Comparison of ENCODE assay signal across 20 mouse cellular contexts in the genomic region with DNA sequence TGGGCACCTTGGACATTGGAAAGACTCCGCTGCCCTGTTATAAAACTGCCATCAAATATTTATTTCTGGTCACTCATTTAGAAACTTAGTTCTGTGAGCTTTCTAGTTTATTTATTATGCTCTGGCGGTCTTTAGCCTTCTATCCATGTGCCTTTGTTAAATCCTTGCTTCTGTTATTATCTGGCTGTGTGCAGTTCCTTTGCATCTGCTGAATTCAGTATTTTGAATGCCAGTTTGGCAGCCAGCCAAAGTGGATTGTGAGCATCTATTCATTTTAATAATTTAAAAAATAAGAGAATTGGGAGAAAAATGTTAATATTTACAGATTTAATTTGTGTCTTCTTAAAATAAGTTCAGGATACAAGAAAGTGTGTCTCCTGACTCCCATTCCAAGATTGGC. TPM values are rescaled to one million over a fixed set of nuclear protein-coding genes. Genes with fewer than 3 reads are reported as not detected.
A peak's percentile ranks its signal among the peaks of the same experiment; 100 is the strongest.
DNase-seq lines count a peak whose midpoint lies in the region; ATAC-seq and TF ChIP-seq lines count a peak whose summit lies in the region.
"Had no signal": no experiment of that assay in that cellular context is flagged by ENCODE, and none has a peak within 500 bp of the region (broad histone marks: within the 10 kb centered on the region; RNA-seq: fewer than 3 reads in every experiment).

No protein-coding gene starts in this region.

- peak; percentile 77 for DNase-seq in heart, adult 11 months
- DNase-seq in retina, postnatal 1 day = peak; percentile 4
- no peak for DNase-seq in retina, embryonic 14.5 days (ENCODE audit: low spot score)
- DNase-seq in Muller cell, postnatal 12 days (ENCODE audit: inconsistent ontology term) = peak; percentile 11
- peak; percentile 68 for DNase-seq in brain, embryonic 14.5 days (ENCODE audit: low read depth)
- DNase-seq: adrenal gland, adult 2 months; adrenal gland, postnatal 25 days; cerebellum, adult 11 months; cerebellum, adult 8-10 months; embryo, embryonic 11 days; gastrocnemius, adult 2 months; gastrocnemius, postnatal 25 days; heart, postnatal 10 days; heart, postnatal 4 days had no signal

- no peaks in the 10 kb centered on the region for H3K4me1 ChIP-seq in heart, embryonic 11.5 days (ENCODE audit: control insufficient read depth, insufficient read depth, low read length)

- H3K9ac ChIP-seq in heart, embryonic 11.5 days (ENCODE audit: low read depth, low read length) = no peak overlapping the region
- H3K9ac ChIP-seq: embryonic facial prominence, embryonic 15.5 days; forebrain, embryonic 12.5 days; hindbrain, embryonic 12.5 days had no signal

- H3K36me3 ChIP-seq in heart, embryonic 11.5 days (ENCODE audit: control insufficient read depth, insufficient read depth, low read length) = no peaks in the 10 kb centered on the region
- H3K36me3 ChIP-seq: embryonic facial prominence, embryonic 15.5 days; forebrain, embryonic 12.5 days; hindbrain, embryonic 12.5 days had no signal

- H3K27me3 ChIP-seq in heart, embryonic 11.5 days (ENCODE audit: control insufficient read depth, insufficient read depth, low read length) = no peaks in the 10 kb centered on the region
- H3K27me3 ChIP-seq: CH12.LX; embryonic facial prominence, embryonic 15.5 days; hindbrain, embryonic 12.5 days had no signal

- no peak overlapping the region for H3K4me2 ChIP-seq in heart, embryonic 11.5 days
- H3K4me2 ChIP-seq: embryonic facial prominence, embryonic 15.5 days; forebrain, embryonic 12.5 days; hindbrain, embryonic 12.5 days had no signal

- no peak for TF ChIP-seq CTCF in brain, embryonic 14.5 days (IDR thresholded peaks at IDR 0.05; ENCODE audit: borderline replicate concordance, extremely low read depth, insufficient read depth, insufficient read length)

- no peaks in the 10 kb centered on the region for H3K9me3 ChIP-seq in heart, embryonic 11.5 days (replicated peaks; ENCODE audit: control insufficient read depth, low read length)
- H3K9me3 ChIP-seq: embryonic facial prominence, embryonic 15.5 days; forebrain, embryonic 12.5 days; hindbrain, embryonic 12.5 days had no signal

- WGBS in heart, embryonic 11.5 days (ENCODE audit: insufficient replicate concordance) = 87% methylated on average over 2 of the region's 2 CpGs

- TF ChIP-seq POLR2A in brain, embryonic 14.5 days (IDR thresholded peaks at IDR 0.05; ENCODE audit: borderline replicate concordance, extremely low read depth, insufficient read depth, insufficient read length, poor library complexity, severe bottlenecking) = no peak

- no peak overlapping the region for H3K27ac ChIP-seq in heart, embryonic 11.5 days (ENCODE audit: low read depth, low read length)
- H3K27ac ChIP-seq: embryonic facial prominence, embryonic 15.5 days; forebrain, embryonic 12.5 days; gastrocnemius, adult 2 months; hindbrain, embryonic 12.5 days had no signal

- no peak for ATAC-seq in heart, embryonic 11.5 days (replicated peaks; ENCODE audit: insufficient number of reproducible peaks, low FRiP score, low TSS enrichment)

- H3K4me3 ChIP-seq in heart, embryonic 11.5 days (ENCODE audit: low read depth, low read length) = no peak overlapping the region
- H3K4me3 ChIP-seq: embryonic facial prominence, embryonic 15.5 days; erythroblast, embryonic 14.5 days; forebrain, embryonic 12.5 days; gastrocnemius, adult 2 months; hindbrain, embryonic 12.5 days had no signal

RNA-seq across cellular contexts. Expression of a gene that starts 3.1 kb away (rescaled TPM):
- 14.1 and 19.3 TPM in 2 replicates for polyA plus RNA-seq in heart, embryonic 11.5 days (2014; fragmentation: Nextera tagmentation; extraction: Ambion mirVana)
- 7.0 and 9.0 TPM in 2 replicates for polyA plus RNA-seq in brain, embryonic 14.5 days (2012; rRNA removed)

RNA-seq across cellular contexts. Expression of a gene that starts 21.1 kb away (rescaled TPM):
- 319 and 326 TPM in 2 replicates for polyA plus RNA-seq in heart, embryonic 11.5 days (2014; fragmentation: Nextera tagmentation; extraction: Ambion mirVana)
- 131 and 141 TPM in 2 replicates for polyA plus RNA-seq in brain, embryonic 14.5 days (2012; rRNA removed)
